Mouse (Mus musculus) kidney, postnatal 25 days (tissue): Measurements from ENCODE around the gene Chst11.
"Not testable (repeated sequence)": the region's sequence is repeated elsewhere in the genome, so short reads cannot be mapped to it uniquely, and the experiment has no call there.

Experiments used
- DNase-seq, 2 experiments: peaks; one replicate each; pipeline ENCODE4 v3.0.0; 2021; ENCODE audit warnings: mixed read lengths in 2 of 2

Chst11 gene

GRCm38 (mm10) chr10:83112345-83112744, 127.0 kb downstream of the Chst11 start:
- DNase-seq = no peak

- DNase-seq = no peak
These were observed 129.3 kb downstream of the Chst11 start for GRCm38 (mm10) chr10:83114564-83114963.

GRCm38 (mm10) chr10:83116889-83117288, 131.6 kb downstream of the Chst11 start:
- peak in 1 of 2 experiments; percentile 32 for DNase-seq

- DNase-seq = no peak
These were observed 132.6 kb downstream of the Chst11 start for GRCm38 (mm10) chr10:83117851-83118250.

GRCm38 (mm10) chr10:83118613-83119012, 133.3 kb downstream of the Chst11 start:
- DNase-seq = no peak

- no peak for DNase-seq
These were observed 133.7 kb downstream of the Chst11 start for GRCm38 (mm10) chr10:83119016-83119415.

GRCm38 (mm10) chr10:83119461-83119860, 134.2 kb downstream of the Chst11 start:
- not testable (repeated sequence) for DNase-seq

- DNase-seq = no peak
These were observed 134.6 kb downstream of the Chst11 start for GRCm38 (mm10) chr10:83119909-83120308.

GRCm38 (mm10) chr10:83120938-83121337, 135.6 kb downstream of the Chst11 start:
- DNase-seq = no peak

GRCm38 (mm10) chr10:83124560-83124959, 139.3 kb downstream of the Chst11 start:
- DNase-seq = no peak

GRCm38 (mm10) chr10:83126447-83126846, 141.1 kb downstream of the Chst11 start:
- DNase-seq = peak; percentile 48 to 76

- no peak for DNase-seq
These were observed 143.1 kb downstream of the Chst11 start for GRCm38 (mm10) chr10:83128435-83128834.

- no peak for DNase-seq
These were observed 144.4 kb downstream of the Chst11 start for GRCm38 (mm10) chr10:83129624-83130218.

- DNase-seq = no peak
These were observed 145.3 kb downstream of the Chst11 start for GRCm38 (mm10) chr10:83130611-83131010.

GRCm38 (mm10) chr10:83131884-83132283, 146.6 kb downstream of the Chst11 start:
- no peak for DNase-seq

- DNase-seq = no peak
These were observed 148.7 kb downstream of the Chst11 start for GRCm38 (mm10) chr10:83133866-83134570.

- no peak for DNase-seq
These were observed 149.6 kb downstream of the Chst11 start for GRCm38 (mm10) chr10:83134896-83135295.

- no peak for DNase-seq
These were observed 150.7 kb downstream of the Chst11 start for GRCm38 (mm10) chr10:83135963-83136362.

GRCm38 (mm10) chr10:83137103-83137502, 151.8 kb downstream of the Chst11 start:
- no peak for DNase-seq

GRCm38 (mm10) chr10:83139276-83139675, 154.0 kb downstream of the Chst11 start:
- no peak for DNase-seq

GRCm38 (mm10) chr10:83140258-83140936, 155.1 kb downstream of the Chst11 start:
- no peak for DNase-seq

- no peak for DNase-seq
These were observed 156.1 kb downstream of the Chst11 start for GRCm38 (mm10) chr10:83141434-83141833.

GRCm38 (mm10) chr10:83143049-83143448, 157.8 kb downstream of the Chst11 start:
- no peak for DNase-seq

GRCm38 (mm10) chr10:83145836-83146235, 160.5 kb downstream of the Chst11 start:
- DNase-seq = peak in 1 of 2 experiments; percentile 8
